Mouse (Mus musculus) neural tube, embryonic 12.5 days (tissue): ENCODE measurements around the gene Gm3415. TPM values are rescaled to one million over a fixed set of nuclear protein-coding genes. Genes with fewer than 3 reads are reported as not detected.
"Not testable (repeated sequence)": the region's sequence is repeated elsewhere in the genome, so short reads cannot be mapped to it uniquely, and the experiment has no call there.

ENCODE experiments used
- ATAC-seq: fragments of 200-750 bp; cut with Nextera tagmentation; 2 replicates; pipeline ENCODE4 v1.8.0; 2017; ENCODE audit warnings: low read depth, mild to moderate bottlenecking, moderate TSS enrichment, moderate library complexity; ENCODE audit not compliant: low FRiP score
- H3K27ac ChIP-seq: fragments of 300-500 bp; sonication (generic); 2 replicates; pipeline ENCODE4 v1.5.1; 2016
- H3K27me3 ChIP-seq: fragments of 300-500 bp; sonication (generic); replicated peaks from 2 replicates; pipeline ENCODE4 v1.6.1; 2016; ENCODE audit warnings: mild to moderate bottlenecking
- H3K36me3 ChIP-seq: fragments of 300-500 bp; sonication (generic); 2 replicates; pipeline ENCODE4 v1.6.1; 2016; ENCODE audit warnings: mild to moderate bottlenecking
- H3K4me1 ChIP-seq: fragments of 300-500 bp; sonication (generic); 2 replicates; pipeline ENCODE4 v1.6.1; 2016
- H3K4me2 ChIP-seq: fragments of 300-500 bp; sonication (generic); replicated peaks from 2 replicates; pipeline ENCODE4 v1.6.1; 2016; ENCODE audit warnings: mild to moderate bottlenecking
- H3K4me3 ChIP-seq: fragments of 300-500 bp; sonication (generic); 2 replicates; pipeline ENCODE4 v1.5.1; 2016
- H3K9ac ChIP-seq: fragments of 300-500 bp; sonication (generic); 2 replicates; pipeline ENCODE4 v1.6.1; 2016; ENCODE audit warnings: mild to moderate bottlenecking
- H3K9me3 ChIP-seq: fragments of 300-500 bp; sonication (generic); 2 replicates; pipeline ENCODE4 v1.6.1; 2016; ENCODE audit warnings: mild to moderate bottlenecking
- WGBS: fragments of 180-500 bp; shearing (Covaris S2); methylation state at CpG from one replicate; pipeline ENCODE4 v1.1.7; 2016; 5-methylcytosine and 5-hydroxymethylcytosine counted together
- polyA plus RNA-seq: library from polyadenylated mRNA; unstranded; fragments of >200 nt; fragmentation: Nextera tagmentation; extraction: Ambion mirVana; gene quantifications from 2 replicates; pipeline ENCODE4 v1.2.1, GENCODE M21; 2016

The Gm3415 gene
- polyA plus RNA-seq, 1 experiment from 2014 or later: not detected

DNA sequence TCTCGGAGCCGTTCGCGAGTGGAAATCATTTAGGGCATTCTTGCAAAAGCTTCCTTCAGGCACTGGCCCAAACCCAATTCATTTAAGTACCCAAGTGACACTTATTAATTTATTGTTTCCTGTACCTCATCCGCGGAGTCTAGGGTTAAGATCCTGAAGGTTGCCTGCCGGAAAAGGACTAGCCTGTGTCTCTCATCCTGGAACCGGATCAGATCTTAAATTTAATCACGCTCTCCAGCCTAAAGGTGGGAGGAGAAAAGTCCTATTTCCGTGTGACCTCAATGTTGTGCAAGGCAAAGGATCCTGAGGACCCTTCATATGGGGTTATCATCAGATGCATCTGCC is 29.3 kb downstream of the Gm3415 start:
- Histone ChIP-seq H3K27ac (no peak overlapping the region), H3K4me3 (peak overlapping the region; percentile 53), H3K9ac (no peak overlapping the region), H3K4me1 (peaks cover 19% of the 10 kb centered on the region), H3K9me3 (no peaks in the 10 kb centered on the region), H3K4me2 (peak overlapping the region; percentile 95), H3K36me3 (no peaks in the 10 kb centered on the region), H3K27me3 (peaks cover 68% of the 10 kb centered on the region)
- WGBS: 6% methylated on average over 10 of the region's 10 CpGs
- ATAC-seq: peak; percentile 26; the same call in 1 of the 2 replicates

DNA sequence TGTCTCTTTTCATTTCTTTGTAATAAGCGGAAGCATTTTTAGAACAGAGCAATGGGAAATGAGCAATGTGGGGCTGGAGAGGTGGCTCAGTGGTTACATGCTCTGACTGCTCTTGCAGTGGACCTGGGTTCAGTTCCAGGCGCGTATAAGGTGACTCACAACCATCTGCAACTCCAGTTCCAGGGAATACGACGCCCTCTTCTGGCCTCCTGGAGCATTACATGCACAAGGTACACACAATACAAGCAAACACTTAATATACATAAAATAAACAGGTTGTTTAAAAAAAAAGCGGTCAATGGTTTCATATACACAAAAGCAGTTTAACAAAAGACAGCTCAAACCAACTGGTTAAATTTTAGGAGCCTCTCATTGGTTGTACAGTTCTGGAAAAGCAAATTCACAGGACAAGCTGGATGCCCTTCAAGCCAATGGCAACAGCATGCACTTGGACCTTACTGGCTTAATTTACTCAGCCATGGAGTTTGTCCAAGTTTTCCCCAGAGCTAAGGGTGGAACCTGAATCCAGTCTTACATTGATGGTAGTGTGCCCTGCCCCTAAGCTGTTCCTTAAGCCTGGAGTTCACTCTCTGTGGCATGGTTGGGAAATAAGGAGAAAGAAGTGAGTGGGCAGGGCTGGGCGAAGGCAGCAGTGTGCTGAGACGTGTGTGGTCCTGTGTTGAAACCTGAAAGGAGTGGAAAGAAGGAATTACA is 30.6 kb downstream of the Gm3415 start:
- Histone ChIP-seq H3K27ac (no peak overlapping the region), H3K9me3 (no peaks in the 10 kb centered on the region), H3K4me3 (no peak overlapping the region), H3K4me2 (no peak overlapping the region), H3K36me3 (no peaks in the 10 kb centered on the region), H3K27me3 (peaks cover 78% of the 10 kb centered on the region), H3K4me1 (peaks cover 19% of the 10 kb centered on the region), H3K9ac (no peak overlapping the region)
- no peak for ATAC-seq
- 71% methylated on average over 8 of the region's 8 CpGs for WGBS

DNA sequence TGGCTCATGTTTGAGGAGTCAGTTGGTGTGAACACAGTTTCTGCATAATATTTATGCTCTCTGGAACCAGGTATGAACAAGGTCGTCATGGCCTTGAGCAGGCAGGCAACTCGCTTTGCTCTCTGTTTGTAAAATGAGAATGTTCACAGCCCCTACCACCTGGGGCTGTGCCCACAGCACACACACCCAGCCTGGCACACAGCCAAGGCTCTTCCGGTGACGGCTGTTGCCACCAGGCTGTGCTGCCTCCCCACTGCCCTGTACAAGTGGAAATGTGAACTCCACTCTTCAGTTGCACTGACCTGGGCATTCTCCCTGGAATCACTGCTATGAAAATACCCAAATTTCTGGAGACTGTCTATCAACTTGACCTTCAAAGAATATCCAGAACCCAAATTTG is 35.1 kb downstream of the Gm3415 start:
- 68% methylated on average over 4 of the region's 4 CpGs for WGBS
- peaks cover 46% of the 10 kb centered on the region for H3K27me3 ChIP-seq
- H3K36me3 ChIP-seq: no peaks in the 10 kb centered on the region
- no peak overlapping the region for H3K4me2 ChIP-seq
- H3K27ac ChIP-seq: no peak overlapping the region
- no peak overlapping the region for H3K9ac ChIP-seq
- no peak for ATAC-seq
- no peak overlapping the region for H3K4me3 ChIP-seq
- peaks cover 9% of the 10 kb centered on the region for H3K9me3 ChIP-seq
- H3K4me1 ChIP-seq: peaks cover 5% of the 10 kb centered on the region; the same call in 1 of the 2 replicates

DNA sequence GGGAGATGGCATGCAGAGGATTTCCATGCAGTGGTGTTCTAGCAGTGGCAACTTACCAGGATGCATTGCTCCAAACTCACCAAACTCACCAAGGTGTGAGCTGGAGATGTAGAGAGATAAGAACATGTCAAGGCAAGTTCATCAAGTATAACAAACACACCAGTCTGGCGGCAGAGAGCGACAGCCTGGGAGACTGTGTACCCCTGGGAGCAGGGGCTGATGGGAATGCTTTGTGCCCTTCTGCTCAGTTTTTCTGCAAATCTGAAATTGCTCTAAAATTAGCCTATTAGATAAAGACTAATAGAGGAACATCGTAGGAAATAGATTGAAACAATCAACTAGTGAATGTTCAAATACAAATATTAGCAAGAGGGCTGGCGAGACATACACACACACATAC is 35.7 kb downstream of the Gm3415 start:
- Histone ChIP-seq H3K27me3 (peaks cover 40% of the 10 kb centered on the region), H3K27ac (no peak overlapping the region), H3K4me1 (peaks cover 5% of the 10 kb centered on the region; the same call in 1 of the 2 replicates), H3K4me2 (no peak overlapping the region), H3K4me3 (no peak overlapping the region), H3K36me3 (no peaks in the 10 kb centered on the region), H3K9me3 (peaks cover 9% of the 10 kb centered on the region), H3K9ac (no peak overlapping the region)
- WGBS: 86% methylated on average over 4 of the region's 4 CpGs
- ATAC-seq: no peak

DNA sequence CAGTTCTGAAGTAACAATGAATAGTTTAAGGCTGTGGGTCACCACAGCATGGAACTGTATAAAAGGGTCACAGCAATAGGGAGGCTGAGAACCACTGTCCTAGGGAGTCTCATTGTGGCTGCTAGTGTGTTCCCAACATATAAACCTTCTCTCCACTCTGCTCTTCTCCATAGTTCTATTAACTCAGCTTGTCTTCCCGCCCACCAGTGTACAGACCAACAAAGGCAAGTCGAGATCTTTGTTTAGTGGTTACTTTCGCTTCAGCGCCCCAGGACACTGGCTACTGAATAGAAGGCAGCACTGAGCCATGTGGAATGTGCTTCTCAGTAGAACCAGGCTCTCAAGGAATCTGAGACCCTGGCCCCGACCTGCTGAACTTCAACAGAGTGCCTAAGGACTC is 36.6 kb downstream of the Gm3415 start:
- Histone ChIP-seq H3K4me3 (no peak overlapping the region), H3K4me2 (no peak overlapping the region), H3K27ac (no peak overlapping the region), H3K9ac (no peak overlapping the region), H3K4me1 (peaks cover 5% of the 10 kb centered on the region; the same call in 1 of the 2 replicates), H3K27me3 (peaks cover 35% of the 10 kb centered on the region), H3K36me3 (no peaks in the 10 kb centered on the region), H3K9me3 (peaks cover 9% of the 10 kb centered on the region)
- ATAC-seq: peak; percentile 73
- 21% methylated on average over 5 of the region's 5 CpGs for WGBS

DNA sequence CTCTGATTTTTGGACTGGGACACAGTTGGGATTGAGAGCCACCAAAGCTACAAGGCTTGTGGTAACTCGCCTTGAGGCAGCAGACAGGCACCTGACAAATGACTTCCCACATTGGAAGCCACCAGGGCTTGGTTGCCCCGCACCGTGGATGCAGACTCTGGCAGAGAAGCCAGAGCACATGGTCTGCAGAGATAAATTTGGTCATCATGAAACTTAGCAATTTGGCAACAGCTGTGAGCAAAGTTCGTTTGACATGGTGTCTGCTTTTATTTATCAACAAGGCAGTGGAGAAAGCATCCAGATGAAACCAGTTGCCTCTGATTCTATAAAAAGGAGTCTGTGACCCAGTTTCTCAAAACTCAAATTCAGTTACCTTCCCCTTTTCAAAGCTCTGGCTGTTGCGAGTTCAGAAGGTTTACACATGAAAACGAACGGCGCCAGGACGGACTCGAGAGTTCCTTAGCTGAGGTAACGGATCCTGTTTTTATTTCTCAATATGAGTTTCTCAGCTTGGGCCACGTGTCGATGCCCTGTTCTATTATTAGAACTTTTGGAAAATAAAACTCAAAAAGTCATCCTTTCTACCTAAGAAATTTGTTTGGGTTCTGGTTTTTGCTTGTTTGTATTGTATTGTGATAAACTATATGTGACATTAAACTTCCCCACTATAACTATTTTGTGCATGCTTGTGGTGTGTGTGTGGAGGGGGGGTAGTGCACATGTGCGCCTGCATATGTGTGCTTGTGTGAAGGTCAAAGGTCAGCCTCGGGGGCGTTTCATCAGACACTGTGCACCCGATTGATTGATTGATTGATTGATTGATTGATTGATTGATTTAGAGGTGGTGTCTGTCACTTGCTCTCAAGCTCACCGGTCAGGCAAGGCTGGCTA is 40.9 kb downstream of the Gm3415 start:
- H3K27ac ChIP-seq: no peak overlapping the region
- no peak overlapping the region for H3K4me3 ChIP-seq
- ATAC-seq: no peak
- peaks cover 9% of the 10 kb centered on the region for H3K9me3 ChIP-seq
- 85% methylated on average over 18 of the region's 18 CpGs for WGBS
- H3K27me3 ChIP-seq: no peaks in the 10 kb centered on the region; the same call in none of the 2 replicates
- peaks cover 5% of the 10 kb centered on the region; the same call in 1 of the 2 replicates for H3K4me1 ChIP-seq
- H3K9ac ChIP-seq: no peak overlapping the region
- no peaks in the 10 kb centered on the region for H3K36me3 ChIP-seq
- H3K4me2 ChIP-seq: no peak overlapping the region

DNA sequence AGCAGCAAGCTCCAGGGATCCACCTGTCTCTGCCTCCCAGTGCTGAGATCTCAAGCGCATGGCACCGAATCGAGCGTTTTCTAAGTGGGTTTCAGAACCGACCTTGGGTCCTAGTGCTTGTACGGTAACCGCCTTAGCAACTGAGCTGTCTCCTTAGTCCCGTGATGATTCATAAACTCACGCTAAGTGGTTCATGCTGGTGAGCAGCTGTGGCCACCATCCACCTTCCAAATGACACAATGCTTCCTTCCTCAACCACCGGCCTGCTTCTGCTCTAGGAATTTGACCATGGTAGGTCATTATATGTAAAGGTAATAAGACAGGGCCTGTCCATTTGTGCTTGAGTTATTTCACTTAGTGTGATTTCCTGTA is 41.6 kb downstream of the Gm3415 start:
- no peak overlapping the region for H3K27ac ChIP-seq
- no peaks in the 10 kb centered on the region for H3K36me3 ChIP-seq
- H3K27me3 ChIP-seq: no peaks in the 10 kb centered on the region; the same call in none of the 2 replicates
- peaks cover 3% of the 10 kb centered on the region; the same call in 1 of the 2 replicates for H3K4me1 ChIP-seq
- no peak for ATAC-seq
- peaks cover 9% of the 10 kb centered on the region for H3K9me3 ChIP-seq
- no peak overlapping the region for H3K4me3 ChIP-seq
- WGBS: 92% methylated on average over 10 of the region's 10 CpGs
- no peak overlapping the region for H3K4me2 ChIP-seq
- H3K9ac ChIP-seq: no peak overlapping the region

DNA sequence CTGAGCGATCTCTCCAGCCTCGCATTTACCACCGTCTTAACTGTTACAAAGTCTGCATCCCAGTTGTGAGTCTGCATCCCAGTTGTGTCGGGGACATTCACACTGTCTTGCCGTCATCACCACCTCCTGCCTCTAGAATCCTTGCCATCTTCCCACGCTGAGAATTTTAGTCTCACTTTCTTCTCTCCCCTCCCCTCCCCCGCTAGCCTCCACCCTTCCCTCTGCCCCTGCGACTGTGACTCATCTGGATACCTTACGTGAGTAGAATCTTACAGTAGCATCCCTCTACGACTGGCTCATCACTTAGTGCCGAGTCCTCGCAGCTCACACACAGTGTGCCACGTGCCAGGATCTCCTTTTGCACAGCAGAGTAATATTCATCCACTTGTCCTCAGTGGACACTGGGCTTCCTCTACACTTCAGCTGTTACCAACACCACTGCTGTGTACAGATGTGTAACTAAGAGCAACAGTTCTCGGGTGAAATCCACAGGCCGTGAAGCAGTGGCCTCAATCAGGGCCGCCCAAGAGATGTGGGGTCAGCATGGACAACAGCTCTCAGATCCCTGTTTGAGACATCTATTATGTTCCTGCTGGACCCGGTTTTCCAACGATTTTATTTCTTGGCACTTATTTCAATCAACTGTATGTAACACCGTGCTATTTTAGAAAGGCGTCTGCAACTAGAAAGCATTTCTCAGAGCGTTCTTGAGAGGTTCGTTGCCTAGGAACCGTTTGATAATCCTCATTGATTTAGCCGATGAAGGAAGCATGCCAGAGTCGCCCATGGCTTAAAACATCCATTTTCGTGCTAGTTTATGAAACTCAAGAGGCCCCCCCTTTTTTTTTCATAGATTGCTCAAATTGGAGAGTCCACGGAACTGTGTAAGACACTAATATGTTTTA is 42.5 kb downstream of the Gm3415 start:
- H3K9ac ChIP-seq: no peak overlapping the region
- H3K4me3 ChIP-seq: no peak overlapping the region
- H3K4me2 ChIP-seq: no peak overlapping the region
- H3K36me3 ChIP-seq: no peaks in the 10 kb centered on the region
- no peak overlapping the region for H3K27ac ChIP-seq
- H3K4me1 ChIP-seq: no peaks in the 10 kb centered on the region
- no peaks in the 10 kb centered on the region; the same call in none of the 2 replicates for H3K27me3 ChIP-seq
- 90% methylated on average over 27 of the region's 27 CpGs for WGBS
- H3K9me3 ChIP-seq: peaks cover 8% of the 10 kb centered on the region
- no peak for ATAC-seq

DNA sequence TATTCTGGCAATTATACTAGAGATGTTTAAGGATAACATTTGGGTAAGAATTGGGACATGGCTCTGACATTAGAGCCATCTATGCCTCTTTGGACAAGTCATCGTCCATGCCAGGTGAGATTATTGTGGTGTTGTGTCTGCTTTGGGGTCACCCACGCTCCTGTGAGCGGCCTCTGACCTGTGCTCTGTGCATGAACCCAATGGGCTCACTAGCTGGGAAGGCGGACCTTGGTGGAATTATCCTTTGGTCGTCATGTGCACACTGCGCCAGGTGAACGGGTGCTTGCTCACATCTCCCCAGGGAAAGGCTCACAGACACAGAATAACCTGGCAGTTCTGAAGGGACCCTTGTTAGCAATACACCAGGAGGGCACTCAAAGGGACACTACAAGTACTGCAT is 43.3 kb downstream of the Gm3415 start:
- H3K27ac ChIP-seq, ATAC-seq, H3K4me2 ChIP-seq, H3K9ac ChIP-seq, H3K9me3 ChIP-seq, H3K36me3 ChIP-seq, H3K4me3 ChIP-seq, H3K27me3 ChIP-seq, H3K4me1 ChIP-seq: not testable (repeated sequence)
- 89% methylated on average over 7 of the region's 7 CpGs for WGBS

DNA sequence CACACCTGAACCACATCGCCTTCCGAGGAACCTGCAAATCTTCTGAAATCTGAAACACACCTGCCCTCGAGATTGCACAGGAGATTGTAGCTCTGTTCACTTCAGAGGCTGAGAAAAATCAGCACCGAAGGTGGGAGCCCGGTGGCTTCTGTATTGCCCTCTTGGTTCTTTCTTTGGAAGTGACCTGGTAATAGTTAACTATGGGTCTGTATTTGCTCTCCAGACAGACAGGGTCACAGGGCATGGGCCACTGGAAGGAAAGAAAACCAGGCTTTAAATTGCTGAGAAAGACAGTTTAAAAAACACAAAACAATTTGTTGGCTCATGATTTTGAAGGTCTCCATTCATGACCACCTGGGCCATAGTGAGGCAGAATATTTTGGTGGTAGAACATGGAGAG is 44.0 kb downstream of the Gm3415 start:
- no peaks in the 10 kb centered on the region for H3K4me1 ChIP-seq
- H3K9me3 ChIP-seq: no peaks in the 10 kb centered on the region
- no peak overlapping the region for H3K27ac ChIP-seq
- H3K36me3 ChIP-seq: no peaks in the 10 kb centered on the region
- H3K27me3 ChIP-seq: no peaks in the 10 kb centered on the region; the same call in 1 of the 2 replicates
- no peak for ATAC-seq
- H3K4me3 ChIP-seq: no peak overlapping the region
- WGBS: 76% methylated on average over 5 of the region's 5 CpGs
- H3K4me2 ChIP-seq: no peak overlapping the region
- H3K9ac ChIP-seq: no peak overlapping the region

DNA sequence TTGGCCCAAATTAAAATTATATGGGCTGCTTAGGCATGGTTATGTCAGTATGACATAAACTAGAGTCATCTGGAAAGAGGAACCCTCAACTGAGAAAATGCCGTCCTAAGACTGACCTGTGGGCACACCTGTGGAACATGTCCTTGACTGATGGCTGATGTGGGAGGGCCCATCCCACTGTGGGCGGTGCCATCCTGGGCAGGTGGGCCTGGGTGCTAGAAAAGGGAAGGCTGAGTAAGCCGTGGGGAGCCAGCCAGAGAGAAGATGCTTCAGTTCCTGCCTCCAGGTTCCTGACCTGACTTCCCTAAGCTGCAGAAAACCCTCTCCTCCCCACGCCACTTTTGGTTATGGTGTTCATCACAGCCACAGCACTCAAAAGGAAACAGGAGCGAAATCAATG is 50.3 kb downstream of the Gm3415 start:
- no peak for ATAC-seq
- Histone ChIP-seq H3K27me3 (no peaks in the 10 kb centered on the region), H3K4me2 (no peak overlapping the region), H3K4me3 (no peak overlapping the region), H3K4me1 (no peaks in the 10 kb centered on the region), H3K9me3 (no peaks in the 10 kb centered on the region), H3K36me3 (no peaks in the 10 kb centered on the region), H3K27ac (no peak overlapping the region), H3K9ac (no peak overlapping the region)
- 74% methylated on average over 5 of the region's 5 CpGs for whole genome bisulfite sequencing

DNA sequence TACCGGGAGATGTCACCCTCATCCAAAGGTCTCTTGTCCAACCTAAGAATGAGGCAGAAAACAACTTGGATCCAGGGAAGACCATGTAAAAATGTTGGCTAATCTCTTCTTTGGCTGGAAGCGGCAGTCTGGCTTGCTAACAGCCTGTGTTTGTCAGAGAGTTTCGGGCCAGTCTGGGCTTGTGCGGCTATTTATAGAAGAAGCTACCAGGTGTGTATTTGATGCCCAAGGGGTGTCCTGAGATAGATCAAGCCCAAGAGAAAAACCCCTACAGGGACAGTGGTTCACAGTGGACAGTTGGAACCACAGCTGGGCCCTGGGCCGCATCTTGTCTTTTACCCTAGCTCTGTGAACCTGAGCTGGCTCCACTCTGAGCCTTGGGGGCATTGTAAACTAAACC is 51.0 kb downstream of the Gm3415 start:
- no peak overlapping the region for H3K27ac ChIP-seq
- WGBS: 91% methylated on average over 5 of the region's 5 CpGs
- no peaks in the 10 kb centered on the region for H3K9me3 ChIP-seq
- H3K4me3 ChIP-seq: no peak overlapping the region
- H3K4me1 ChIP-seq: peaks cover 3% of the 10 kb centered on the region; the same call in 1 of the 2 replicates
- H3K4me2 ChIP-seq: no peak overlapping the region
- no peaks in the 10 kb centered on the region for H3K27me3 ChIP-seq
- no peak for ATAC-seq
- no peak overlapping the region for H3K9ac ChIP-seq
- H3K36me3 ChIP-seq: no peaks in the 10 kb centered on the region
